Mouse (Mus musculus): ENCODE data around the gene Car3.

DNA sequence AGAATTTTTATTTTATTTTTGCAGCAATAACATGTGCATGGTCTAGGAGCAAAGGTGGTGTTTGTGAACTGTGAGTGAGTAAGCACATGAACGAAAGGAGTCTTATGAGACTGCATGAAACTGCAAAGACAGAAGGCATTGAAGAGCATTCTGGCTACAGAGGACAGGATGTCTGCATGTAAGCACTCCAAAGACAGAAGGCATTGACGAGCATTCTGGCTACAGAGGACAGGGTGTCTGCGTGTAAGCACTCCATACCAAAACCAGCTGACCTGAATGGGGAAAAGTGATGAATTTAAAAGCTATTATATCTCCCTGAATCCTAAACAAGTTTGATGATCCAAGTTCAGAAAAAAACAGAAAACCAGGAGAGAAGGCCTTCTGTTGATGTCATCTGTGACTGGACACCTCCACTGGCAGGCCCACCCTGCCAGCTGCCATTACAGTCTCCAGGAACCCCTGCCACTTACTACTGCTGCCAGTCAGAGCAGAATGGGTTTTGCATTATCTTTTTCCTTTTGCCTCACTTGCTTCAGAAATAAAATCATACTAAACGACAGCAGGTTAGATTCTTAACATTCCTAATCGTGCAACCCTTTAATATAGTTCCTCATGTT, 32.0 kb upstream of the Car3 start:
- TF ChIP-seq POLR2A (IDR thresholded peaks at IDR 0.05; ENCODE audit: control insufficient read depth in 1 of 2, insufficient read depth in 1 of 2, low read depth in 1 of 2, low read length in 2 of 2, poor library complexity in 1 of 2) (no peak), ELF1 (IDR thresholded peaks at IDR 0.05; ENCODE audit: low read depth, low read length) (no peak), MAFK (IDR thresholded peaks at IDR 0.05; ENCODE audit: borderline replicate concordance, low read depth, low read length) (no peak), POLR2AphosphoS5 (IDR thresholded peaks at IDR 0.05; ENCODE audit: borderline replicate concordance, low read depth, low read length) (no peak), TCF12 (IDR thresholded peaks at IDR 0.05; ENCODE audit: low read depth, low read length) (no peak), CHD2 (IDR thresholded peaks at IDR 0.05; ENCODE audit: low read length) (no peak), CTCF (IDR thresholded peaks at IDR 0.05 in 2 of 3, conservative IDR thresholded peaks at IDR 0.05 in 1 of 3; ENCODE audit: control insufficient read depth in 1 of 3, insufficient read depth in 1 of 3, low read depth in 2 of 3, low read length in 3 of 3, poor library complexity in 1 of 3, severe bottlenecking in 1 of 3) (no peak), NRF1 (IDR thresholded peaks at IDR 0.05; ENCODE audit: insufficient read depth, low read depth, low read length, poor library complexity, severe bottlenecking) (no peak), USF2 (IDR thresholded peaks at IDR 0.05; ENCODE audit: borderline replicate concordance in 1 of 2, insufficient read depth in 1 of 2, low read depth in 1 of 2, low read length in 2 of 2) (no peak), CHD1 (IDR thresholded peaks at IDR 0.05; ENCODE audit: low read depth, low read length) (no peak), JUND (IDR thresholded peaks at IDR 0.05; ENCODE audit: low read depth, low read length) (no peak), MXI1 (IDR thresholded peaks at IDR 0.05; ENCODE audit: low read depth, low read length) (no peak), POLR2AphosphoS2 (IDR thresholded peaks at IDR 0.05; ENCODE audit: low read length) (no peak), E2F4 (IDR thresholded peaks at IDR 0.05; ENCODE audit: borderline replicate concordance, low read depth, low read length) (no peak)

Data from MEL (cell line).